Mouse (Mus musculus): Measurements from ENCODE around the gene Cdkn1c. TPM values are rescaled to one million over a fixed set of nuclear protein-coding genes. Genes with fewer than 3 reads are reported as not detected.
A peak's percentile ranks its signal among the peaks of the same experiment; 100 is the strongest.

The Cdkn1c gene
- polyA plus RNA-seq, 1 experiment from 2014 or later, result 369 TPM

- Histone ChIP-seq H3K4me1 (replicated peaks) (peaks cover 30% of the 10 kb centered on the region), H3K4me3 (peak overlapping the region; percentile 62), H3K4me2 (peak overlapping the region; percentile 87), H3K27ac (peak overlapping the region; percentile 44), H3K9me3 (replicated peaks) (no peaks in the 10 kb centered on the region), H3K27me3 (no peaks in the 10 kb centered on the region), H3K9ac (peak overlapping the region; percentile 66), H3K36me3 (no peaks in the 10 kb centered on the region)
- WGBS, result 9% methylated on average over 38 of the region's 38 CpGs
- no peak for ATAC-seq (replicated peaks; ENCODE audit: insufficient number of reproducible peaks, insufficient read depth, low FRiP score, low read depth)
These were observed 1.9 kb downstream of the Cdkn1c start for GRCm38 (mm10) chr7:143458963-143459331.

GRCm38 (mm10) chr7:143447130-143447529 lies 13.7 kb downstream of the Cdkn1c start:
- Histone ChIP-seq H3K9me3 (replicated peaks) (no peaks in the 10 kb centered on the region), H3K27ac (no peak overlapping the region), H3K4me3 (no peak overlapping the region), H3K36me3 (no peaks in the 10 kb centered on the region), H3K4me2 (no peak overlapping the region), H3K27me3 (peaks cover 47% of the 10 kb centered on the region), H3K9ac (no peak overlapping the region), H3K4me1 (replicated peaks) (peaks cover 17% of the 10 kb centered on the region)
- no peak for ATAC-seq (replicated peaks; ENCODE audit: insufficient number of reproducible peaks, insufficient read depth, low FRiP score, low read depth)
- 76% methylated on average over 2 of the region's 2 CpGs for WGBS

- Histone ChIP-seq H3K4me2 (peak overlapping the region; percentile 91), H3K4me3 (peak overlapping the region; percentile 48), H3K36me3 (no peaks in the 10 kb centered on the region), H3K27me3 (peaks cover 47% of the 10 kb centered on the region), H3K9ac (peak overlapping the region; percentile 59), H3K27ac (no peak overlapping the region), H3K4me1 (replicated peaks) (peaks cover 17% of the 10 kb centered on the region), H3K9me3 (replicated peaks) (no peaks in the 10 kb centered on the region)
- WGBS, result 12% methylated on average over 53 of the region's 53 CpGs
- ATAC-seq (replicated peaks; ENCODE audit: insufficient number of reproducible peaks, insufficient read depth, low FRiP score, low read depth), result peak; percentile 36; the same call in 1 of the 2 replicates
These were observed 15.0 kb downstream of the Cdkn1c start for GRCm38 (mm10) chr7:143445651-143446460.

- 0 out of 2 replicates have a peak, but pooled peaks have one; percentile 3 for ATAC-seq (replicated peaks; ENCODE audit: insufficient number of reproducible peaks, insufficient read depth, low FRiP score, low read depth)
- Histone ChIP-seq H3K9ac (peak overlapping the region; percentile 59), H3K4me1 (replicated peaks) (peaks cover 17% of the 10 kb centered on the region), H3K4me2 (peak overlapping the region; percentile 91), H3K27me3 (peaks cover 47% of the 10 kb centered on the region), H3K27ac (no peak overlapping the region), H3K9me3 (replicated peaks) (no peaks in the 10 kb centered on the region), H3K4me3 (peak overlapping the region; percentile 48), H3K36me3 (no peaks in the 10 kb centered on the region)
- WGBS, result 10% methylated on average over 55 of the region's 55 CpGs
These were observed 15.7 kb downstream of the Cdkn1c start for GRCm38 (mm10) chr7:143444955-143445648.

GRCm38 (mm10) chr7:143444580-143444954 lies 16.3 kb downstream of the Cdkn1c start:
- 62% methylated on average over 8 of the region's 8 CpGs for WGBS
- ATAC-seq (replicated peaks; ENCODE audit: insufficient number of reproducible peaks, insufficient read depth, low FRiP score, low read depth), result no peak
- H3K4me1 ChIP-seq (replicated peaks), result peaks cover 17% of the 10 kb centered on the region
- no peaks in the 10 kb centered on the region for H3K9me3 ChIP-seq (replicated peaks)
- H3K36me3 ChIP-seq, result no peaks in the 10 kb centered on the region
- H3K27ac ChIP-seq, result no peak overlapping the region
- peaks cover 47% of the 10 kb centered on the region for H3K27me3 ChIP-seq
- no peak overlapping the region for H3K4me3 ChIP-seq
- H3K4me2 ChIP-seq, result no peak overlapping the region
- no peak overlapping the region for H3K9ac ChIP-seq

GRCm38 (mm10) chr7:143438965-143439364 lies 21.9 kb downstream of the Cdkn1c start:
- H3K36me3 ChIP-seq, result no peaks in the 10 kb centered on the region
- no peak overlapping the region for H3K4me3 ChIP-seq
- H3K9ac ChIP-seq, result no peak overlapping the region
- H3K4me1 ChIP-seq (replicated peaks), result peaks cover 10% of the 10 kb centered on the region
- H3K27ac ChIP-seq, result no peak overlapping the region
- WGBS, result 69% methylated on average over 1 of the region's 1 CpGs
- peaks cover 21% of the 10 kb centered on the region for H3K27me3 ChIP-seq
- H3K4me2 ChIP-seq, result no peak overlapping the region
- ATAC-seq (replicated peaks; ENCODE audit: insufficient number of reproducible peaks, insufficient read depth, low FRiP score, low read depth), result no peak
- no peaks in the 10 kb centered on the region for H3K9me3 ChIP-seq (replicated peaks)

- H3K27ac ChIP-seq, result no peak overlapping the region
These were observed 22.8 kb downstream of the Cdkn1c start for GRCm38 (mm10) chr7:143437894-143438581.

GRCm38 (mm10) chr7:143437231-143437893 lies 23.5 kb downstream of the Cdkn1c start:
- peaks cover 6% of the 10 kb centered on the region; the same call in 1 of the 2 replicates for H3K27me3 ChIP-seq
- no peaks in the 10 kb centered on the region for H3K9me3 ChIP-seq (replicated peaks)
- no peak overlapping the region for H3K27ac ChIP-seq
- H3K4me1 ChIP-seq (replicated peaks), result peaks cover 10% of the 10 kb centered on the region
- no peaks in the 10 kb centered on the region for H3K36me3 ChIP-seq
- peak; percentile 50; the same call in 1 of the 2 replicates for ATAC-seq (replicated peaks; ENCODE audit: insufficient number of reproducible peaks, insufficient read depth, low FRiP score, low read depth)
- 25% methylated on average over 18 of the region's 18 CpGs for WGBS
- H3K9ac ChIP-seq, result peak overlapping the region; percentile 66
- peak overlapping the region; percentile 86 for H3K4me2 ChIP-seq
- peak overlapping the region; percentile 53 for H3K4me3 ChIP-seq

More at GRCm38 (mm10) chr7:143437894-143438581, 22.8 kb downstream of the Cdkn1c start:
- peak overlapping the region; percentile 53 for H3K4me3 ChIP-seq
- peak overlapping the region; percentile 66 for H3K9ac ChIP-seq
- H3K27me3 ChIP-seq, result peaks cover 12% of the 10 kb centered on the region
- H3K4me2 ChIP-seq, result peak overlapping the region; percentile 86
- 1% methylated on average over 56 of the region's 63 CpGs for WGBS
- peaks cover 10% of the 10 kb centered on the region for H3K4me1 ChIP-seq (replicated peaks)
- H3K9me3 ChIP-seq (replicated peaks), result no peaks in the 10 kb centered on the region
- no peaks in the 10 kb centered on the region for H3K36me3 ChIP-seq
- ATAC-seq (replicated peaks; ENCODE audit: insufficient number of reproducible peaks, insufficient read depth, low FRiP score, low read depth), result peak; percentile 7; the same call in 1 of the 2 replicates

GRCm38 (mm10) chr7:143433331-143433730 lies 27.5 kb downstream of the Cdkn1c start:
- H3K4me1 ChIP-seq (replicated peaks), result peaks cover 13% of the 10 kb centered on the region
- H3K27ac ChIP-seq, result no peak overlapping the region
- no peaks in the 10 kb centered on the region for H3K36me3 ChIP-seq
- ATAC-seq (replicated peaks; ENCODE audit: insufficient number of reproducible peaks, insufficient read depth, low FRiP score, low read depth), result no peak
- H3K9me3 ChIP-seq (replicated peaks), result no peaks in the 10 kb centered on the region
- peaks cover 8% of the 10 kb centered on the region; the same call in 1 of the 2 replicates for H3K27me3 ChIP-seq
- no peak overlapping the region for H3K4me2 ChIP-seq
- H3K9ac ChIP-seq, result no peak overlapping the region
- no peak overlapping the region for H3K4me3 ChIP-seq
- WGBS, result 72% methylated on average over 7 of the region's 7 CpGs

GRCm38 (mm10) chr7:143432631-143433030 lies 28.2 kb downstream of the Cdkn1c start:
- Histone ChIP-seq H3K4me3 (no peak overlapping the region), H3K9me3 (replicated peaks) (no peaks in the 10 kb centered on the region), H3K4me2 (no peak overlapping the region), H3K36me3 (no peaks in the 10 kb centered on the region), H3K4me1 (replicated peaks) (peaks cover 12% of the 10 kb centered on the region), H3K27ac (no peak overlapping the region), H3K9ac (no peak overlapping the region), H3K27me3 (peaks cover 8% of the 10 kb centered on the region; the same call in 1 of the 2 replicates)
- 86% methylated on average over 1 of the region's 1 CpGs for WGBS
- ATAC-seq (replicated peaks; ENCODE audit: insufficient number of reproducible peaks, insufficient read depth, low FRiP score, low read depth), result no peak
